Comparison of ENCODE assay signal across 18 mouse cellular contexts in genomic region chr19:41278606-41279005, GRCm38 (mm10).
"Had no signal": no experiment of that assay in that cellular context is flagged by ENCODE, and none has a peak within 500 bp of the region (broad histone marks: within the 10 kb centered on the region; RNA-seq: fewer than 3 reads in every experiment).

No protein-coding gene starts in this region.

- H3K4me3 ChIP-seq: limb, embryonic 12.5 days; limb, embryonic 15.5 days; liver, embryonic 13.5 days; midbrain, embryonic 12.5 days; midbrain, embryonic 15.5 days; neural tube, embryonic 12.5 days; neural tube, embryonic 15.5 days had no signal

- ATAC-seq: midbrain, embryonic 15.5 days had no signal

- DNase-seq: kidney, postnatal 14 days; kidney, postnatal 4 days; left cerebral cortex, postnatal 4 days; liver, embryonic 13.5 days; lung, adult 2 months; lung, postnatal 14 days; lung, postnatal 4 days; right cerebral cortex, adult 18-20 months; right cerebral cortex, postnatal 14 days; right cerebral cortex, postnatal 4 days; thymus, postnatal 25 days had no signal

- H3K27me3 ChIP-seq: liver, embryonic 13.5 days; midbrain, embryonic 15.5 days; neural tube, embryonic 12.5 days; neural tube, embryonic 15.5 days had no signal

- H3K9me3 ChIP-seq: limb, embryonic 12.5 days; limb, embryonic 15.5 days; liver, embryonic 13.5 days; midbrain, embryonic 12.5 days; midbrain, embryonic 15.5 days; neural tube, embryonic 12.5 days; neural tube, embryonic 15.5 days had no signal

- H3K27ac ChIP-seq: limb, embryonic 12.5 days; limb, embryonic 15.5 days; liver, embryonic 13.5 days; midbrain, embryonic 12.5 days; midbrain, embryonic 15.5 days; neural tube, embryonic 12.5 days; neural tube, embryonic 15.5 days; stomach, postnatal 0 days had no signal

- H3K4me1 ChIP-seq: midbrain, embryonic 12.5 days; neural tube, embryonic 12.5 days; neural tube, embryonic 15.5 days had no signal

- H3K36me3 ChIP-seq: limb, embryonic 12.5 days; limb, embryonic 15.5 days; midbrain, embryonic 12.5 days; midbrain, embryonic 15.5 days; neural tube, embryonic 12.5 days; neural tube, embryonic 15.5 days had no signal

- H3K9ac ChIP-seq: limb, embryonic 12.5 days; limb, embryonic 15.5 days; liver, embryonic 13.5 days; midbrain, embryonic 12.5 days; midbrain, embryonic 15.5 days; neural tube, embryonic 12.5 days; neural tube, embryonic 15.5 days had no signal
